Mouse (Mus musculus): Measurements from ENCODE around the gene Soat2.

Soat2 gene

GRCm38 (mm10) chr15:102192271-102192812, 42.0 kb downstream of the Soat2 start:
- DNase-seq, result no peak

GRCm38 (mm10) chr15:102192820-102193386, 42.6 kb downstream of the Soat2 start:
- no peak for DNase-seq

- no peak for DNase-seq
These were observed 43.3 kb downstream of the Soat2 start for GRCm38 (mm10) chr15:102193652-102194051.

- no peak for DNase-seq
These were observed 44.1 kb downstream of the Soat2 start for GRCm38 (mm10) chr15:102194439-102194838.

GRCm38 (mm10) chr15:102195373-102195772, 45.0 kb downstream of the Soat2 start:
- DNase-seq, result no peak

GRCm38 (mm10) chr15:102198841-102199240, 48.5 kb downstream of the Soat2 start:
- no peak for DNase-seq

GRCm38 (mm10) chr15:102202971-102203834, 52.9 kb downstream of the Soat2 start, which contains the start of gene Zfp740:
Gene Zfp740 (plus strand): TSS chr15:102203249.
- peak; percentile 97 for DNase-seq

GRCm38 (mm10) chr15:102203835-102204381, 53.6 kb downstream of the Soat2 start:
- peak; percentile 71 for DNase-seq

GRCm38 (mm10) chr15:102204674-102205505, 54.6 kb downstream of the Soat2 start, which contains the start of gene Csad:
Gene Csad (minus strand): TSS chr15:102204724.
- DNase-seq, result no peak

GRCm38 (mm10) chr15:102205779-102206178, 55.5 kb downstream of the Soat2 start:
- peak; percentile 66 for DNase-seq

GRCm38 (mm10) chr15:102207351-102207750, 57.0 kb downstream of the Soat2 start:
- no peak for DNase-seq

GRCm38 (mm10) chr15:102208092-102208561, 57.8 kb downstream of the Soat2 start:
- DNase-seq, result no peak

- DNase-seq, result no peak
These were observed 58.8 kb downstream of the Soat2 start for GRCm38 (mm10) chr15:102209114-102209513.

- no peak for DNase-seq
These were observed 60.5 kb downstream of the Soat2 start for GRCm38 (mm10) chr15:102210816-102211215.

GRCm38 (mm10) chr15:102211895-102212294, 61.6 kb downstream of the Soat2 start:
- DNase-seq, result no peak

Data from layer of hippocampus, adult 9-11 months (tissue).